Mouse (Mus musculus): Measurements from ENCODE around the gene Pgm2. TPM values are rescaled to one million over a fixed set of nuclear protein-coding genes. Genes with fewer than 3 reads are reported as not detected.

Gene Pgm2
- polyA plus RNA-seq, 1 experiment = 13.0 TPM

DNA sequence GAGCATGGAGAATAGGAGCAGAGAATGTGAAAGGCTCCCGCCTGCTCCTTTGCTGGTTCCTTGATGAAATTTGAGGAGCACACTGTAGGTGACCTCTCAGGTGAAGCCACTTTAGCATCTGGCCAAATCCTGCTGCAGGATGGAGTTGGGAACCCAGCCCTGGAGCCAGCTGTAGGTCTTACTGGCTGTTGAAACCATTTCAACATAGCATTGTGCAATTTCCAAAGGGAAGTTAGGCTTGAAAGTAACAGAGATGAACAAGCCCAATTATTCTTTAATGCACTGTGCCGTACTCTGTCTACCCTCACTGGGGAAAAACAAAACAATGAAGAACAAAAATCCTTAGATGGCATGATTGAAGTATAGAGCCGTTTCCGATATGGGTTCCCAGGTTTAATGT lies 41.2 kb downstream of the Pgm2 start:
- TF ChIP-seq SRF (IDR thresholded peaks at IDR 0.05; ENCODE audit: control insufficient read depth, insufficient read length, low read depth) (no peak), TCF3 (IDR thresholded peaks at IDR 0.05; ENCODE audit: insufficient read length, low read depth) (no peak), MAX (IDR thresholded peaks at IDR 0.05; ENCODE audit: low read depth) (no peak), E2F4 (IDR thresholded peaks at IDR 0.05; ENCODE audit: insufficient read depth) (no peak)
- Histone ChIP-seq H3ac (ENCODE audit: control insufficient read depth, insufficient read length) (no peak overlapping the region), H3K4me2 (ENCODE audit: low read depth) (no peak overlapping the region), H3K79me2 (ENCODE audit: control insufficient read depth, insufficient read depth) (no peaks in the 10 kb centered on the region), H3K4me3 (no peak overlapping the region), H3K27me3 (ENCODE audit: control insufficient read depth, insufficient read depth, insufficient read length) (no peaks in the 10 kb centered on the region), H3K36me3 (ENCODE audit: control insufficient read depth, insufficient read depth) (no peaks in the 10 kb centered on the region)

- H3K36me3 ChIP-seq (ENCODE audit: control insufficient read depth, insufficient read depth) = no peaks in the 10 kb centered on the region
- no peak overlapping the region for H3ac ChIP-seq (ENCODE audit: control insufficient read depth, insufficient read length)
- H3K4me2 ChIP-seq (ENCODE audit: low read depth) = no peak overlapping the region
- H3K4me3 ChIP-seq = no peak overlapping the region
- H3K79me2 ChIP-seq (ENCODE audit: control insufficient read depth, insufficient read depth) = no peaks in the 10 kb centered on the region
- no peak for TF ChIP-seq SRF (IDR thresholded peaks at IDR 0.05; ENCODE audit: control insufficient read depth, insufficient read length, low read depth)
- TF ChIP-seq TCF12 (IDR thresholded peaks at IDR 0.05; ENCODE audit: insufficient read depth, poor library complexity, severe bottlenecking) = no peak
- TF ChIP-seq POLR2A (IDR thresholded peaks at IDR 0.05; ENCODE audit: insufficient read length, low read depth) = no peak
- TF ChIP-seq CEBPB (IDR thresholded peaks at IDR 0.05; ENCODE audit: insufficient read depth, poor library complexity, severe bottlenecking) = no peak
- TF ChIP-seq MAX (IDR thresholded peaks at IDR 0.05; ENCODE audit: low read depth) = no peak
- no peak for TF ChIP-seq MYOG (IDR thresholded peaks at IDR 0.05; ENCODE audit: control insufficient read depth in 1 of 3, insufficient read depth in 1 of 3, insufficient read length in 2 of 3, low read depth in 2 of 3)
- no peak for TF ChIP-seq USF1 (IDR thresholded peaks at IDR 0.05; ENCODE audit: low read depth)
- H3K27me3 ChIP-seq (ENCODE audit: control insufficient read depth, insufficient read depth, insufficient read length) = no peaks in the 10 kb centered on the region
Measured at GRCm38 (mm10) chr5:64136325-64136724, 43.6 kb downstream of the Pgm2 start.

DNA sequence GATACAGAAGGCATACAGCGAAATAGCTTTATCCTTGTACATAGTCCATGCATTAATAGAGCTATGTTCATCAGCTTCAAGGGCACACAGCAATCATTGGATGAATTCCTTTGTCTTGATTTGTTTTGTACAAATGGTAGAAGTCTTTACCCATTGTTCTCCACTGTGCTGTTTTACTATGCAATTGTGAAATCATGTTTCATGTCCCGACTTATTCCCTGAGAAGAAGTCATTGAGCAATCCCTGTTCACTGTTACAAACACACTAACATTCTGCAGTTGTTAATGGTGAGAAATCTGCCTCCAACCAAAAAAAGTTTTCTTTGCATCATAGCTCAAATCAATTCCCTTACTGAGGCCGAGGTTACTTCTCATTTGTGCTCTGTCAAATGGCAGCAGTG lies 47.5 kb downstream of the Pgm2 start:
- H3ac ChIP-seq (ENCODE audit: control insufficient read depth, insufficient read length) = no peak overlapping the region
- no peak overlapping the region for H3K4me2 ChIP-seq (ENCODE audit: low read depth)
- no peak overlapping the region for H3K4me3 ChIP-seq
- H3K79me2 ChIP-seq (ENCODE audit: control insufficient read depth, insufficient read depth) = no peaks in the 10 kb centered on the region
- H3K27me3 ChIP-seq (ENCODE audit: control insufficient read depth, insufficient read depth, insufficient read length) = no peaks in the 10 kb centered on the region
- no peak for TF ChIP-seq USF1 (IDR thresholded peaks at IDR 0.05; ENCODE audit: low read depth)
- TF ChIP-seq TCF12 (IDR thresholded peaks at IDR 0.05; ENCODE audit: insufficient read depth, poor library complexity, severe bottlenecking) = no peak
- no peak for TF ChIP-seq SRF (IDR thresholded peaks at IDR 0.05; ENCODE audit: control insufficient read depth, insufficient read length, low read depth)
- TF ChIP-seq MYOD1 (IDR thresholded peaks at IDR 0.05; ENCODE audit: control insufficient read depth in 1 of 3, insufficient read length in 2 of 3, low read depth in 2 of 3) = no peak
- TF ChIP-seq REST (IDR thresholded peaks at IDR 0.05; ENCODE audit: insufficient read depth, insufficient read length) = no peak
- TF ChIP-seq MAX (IDR thresholded peaks at IDR 0.05; ENCODE audit: low read depth) = no peak
- no peaks in the 10 kb centered on the region for H3K36me3 ChIP-seq (ENCODE audit: control insufficient read depth, insufficient read depth)

GRCm38 (mm10) chr5:64144315-64144714 lies 51.6 kb downstream of the Pgm2 start:
- Histone ChIP-seq H3K79me2 (ENCODE audit: control insufficient read depth, insufficient read depth) (no peaks in the 10 kb centered on the region), H3K4me2 (ENCODE audit: low read depth) (no peak overlapping the region), H3K36me3 (ENCODE audit: control insufficient read depth, insufficient read depth) (no peaks in the 10 kb centered on the region), H3K27me3 (ENCODE audit: control insufficient read depth, insufficient read depth, insufficient read length) (no peaks in the 10 kb centered on the region), H3K4me3 (no peak overlapping the region), H3ac (ENCODE audit: control insufficient read depth, insufficient read length) (no peak overlapping the region)
- TF ChIP-seq TCF12 (IDR thresholded peaks at IDR 0.05; ENCODE audit: insufficient read depth, poor library complexity, severe bottlenecking) = no peak
- TF ChIP-seq POLR2AphosphoS2 (IDR thresholded peaks at IDR 0.05; ENCODE audit: insufficient read length, low read depth) = no peak
- TF ChIP-seq MAX (IDR thresholded peaks at IDR 0.05; ENCODE audit: low read depth) = no peak
- TF ChIP-seq CEBPB (IDR thresholded peaks at IDR 0.05; ENCODE audit: insufficient read depth, poor library complexity, severe bottlenecking) = no peak
- TF ChIP-seq MYOG (IDR thresholded peaks at IDR 0.05; ENCODE audit: control insufficient read depth in 1 of 3, insufficient read depth in 1 of 3, insufficient read length in 2 of 3, low read depth in 2 of 3) = no peak
- no peak for TF ChIP-seq MYOD1 (IDR thresholded peaks at IDR 0.05; ENCODE audit: control insufficient read depth in 1 of 3, insufficient read length in 2 of 3, low read depth in 2 of 3)
- TF ChIP-seq SRF (IDR thresholded peaks at IDR 0.05; ENCODE audit: control insufficient read depth, insufficient read length, low read depth) = no peak
- TF ChIP-seq USF1 (IDR thresholded peaks at IDR 0.05; ENCODE audit: low read depth) = no peak
- TF ChIP-seq TCF3 (IDR thresholded peaks at IDR 0.05; ENCODE audit: insufficient read length, low read depth) = no peak
- no peak for TF ChIP-seq POLR2A (IDR thresholded peaks at IDR 0.05; ENCODE audit: insufficient read length, low read depth)
- TF ChIP-seq REST (IDR thresholded peaks at IDR 0.05; ENCODE audit: insufficient read depth, insufficient read length) = no peak
- no peak for TF ChIP-seq E2F4 (IDR thresholded peaks at IDR 0.05; ENCODE audit: insufficient read depth)

- TF ChIP-seq MYOD1 (IDR thresholded peaks at IDR 0.05; ENCODE audit: control insufficient read depth in 1 of 3, insufficient read length in 2 of 3, low read depth in 2 of 3) = peak in 1 of 3 experiments; percentile 6
- TF ChIP-seq TCF3 (IDR thresholded peaks at IDR 0.05; ENCODE audit: insufficient read length, low read depth) = no peak
- no peak for TF ChIP-seq CEBPB (IDR thresholded peaks at IDR 0.05; ENCODE audit: insufficient read depth, poor library complexity, severe bottlenecking)
- no peak for TF ChIP-seq USF1 (IDR thresholded peaks at IDR 0.05; ENCODE audit: low read depth)
- TF ChIP-seq MAX (IDR thresholded peaks at IDR 0.05; ENCODE audit: low read depth) = no peak
- H3K4me2 ChIP-seq (ENCODE audit: low read depth) = no peak overlapping the region
- no peaks in the 10 kb centered on the region for H3K79me2 ChIP-seq (ENCODE audit: control insufficient read depth, insufficient read depth)
- H3ac ChIP-seq (ENCODE audit: control insufficient read depth, insufficient read length) = no peak overlapping the region
- no peaks in the 10 kb centered on the region for H3K36me3 ChIP-seq (ENCODE audit: control insufficient read depth, insufficient read depth)
- no peaks in the 10 kb centered on the region for H3K27me3 ChIP-seq (ENCODE audit: control insufficient read depth, insufficient read depth, insufficient read length)
- no peak overlapping the region for H3K4me3 ChIP-seq
Measured at GRCm38 (mm10) chr5:64146384-64147005, 53.7 kb downstream of the Pgm2 start.
